ENCODE assay signal across 17 mouse cellular contexts in genomic region chr5:123093077-123093633, GRCm38 (mm10). TPM values are rescaled to one million over a fixed set of nuclear protein-coding genes. Genes with fewer than 3 reads are reported as not detected.
DNase-seq lines count a peak whose midpoint lies in the region; ATAC-seq lines count a peak whose summit lies in the region.
"Had no signal": no experiment of that assay in that cellular context is flagged by ENCODE, and none has a peak within 500 bp of the region (broad histone marks: within the 10 kb centered on the region; RNA-seq: fewer than 3 reads in every experiment).

No protein-coding gene starts in this region.

- H3K36me3 ChIP-seq in heart, embryonic 12.5 days, result peaks cover 10% of the 10 kb centered on the region; the same call in 1 of the 2 replicates
- no peaks in the 10 kb centered on the region for H3K36me3 ChIP-seq in midbrain, embryonic 14.5 days (ENCODE audit: control insufficient read depth, insufficient read depth, low read length)
- H3K36me3 ChIP-seq in midbrain, embryonic 11.5 days (ENCODE audit: control insufficient read depth, insufficient read depth, low read length), result no peaks in the 10 kb centered on the region
- 0 out of 2 replicates have a peak, but pooled peaks cover 2% of the 10 kb centered on the region for H3K36me3 ChIP-seq in liver, embryonic 11.5 days (ENCODE audit: control insufficient read depth, insufficient read depth, low read length)

- H3K27me3 ChIP-seq in heart, embryonic 12.5 days (replicated peaks), result no peaks in the 10 kb centered on the region
- no peaks in the 10 kb centered on the region for H3K27me3 ChIP-seq in midbrain, embryonic 14.5 days (ENCODE audit: control insufficient read depth, insufficient read depth, low read length)
- H3K27me3 ChIP-seq in midbrain, embryonic 11.5 days (ENCODE audit: control insufficient read depth, insufficient read depth, low read length), result no peaks in the 10 kb centered on the region
- no peaks in the 10 kb centered on the region for H3K27me3 ChIP-seq in liver, embryonic 11.5 days (replicated peaks; ENCODE audit: control insufficient read depth, insufficient read depth, low read length)
- H3K27me3 ChIP-seq: megakaryocyte, embryonic 14.5 days had no signal

- peaks cover 14% of the 10 kb centered on the region for H3K4me1 ChIP-seq in heart, embryonic 12.5 days (replicated peaks)
- H3K4me1 ChIP-seq in midbrain, embryonic 14.5 days (ENCODE audit: control insufficient read depth, insufficient read depth, low read length), result no peaks in the 10 kb centered on the region
- H3K4me1 ChIP-seq in midbrain, embryonic 11.5 days (ENCODE audit: control insufficient read depth, insufficient read depth, low read length), result no peaks in the 10 kb centered on the region
- H3K4me1 ChIP-seq in liver, embryonic 11.5 days (replicated peaks; ENCODE audit: control insufficient read depth, insufficient read depth, low read length), result peaks cover 42% of the 10 kb centered on the region

- H3K4me2 ChIP-seq in heart, embryonic 12.5 days, result no peak overlapping the region
- no peak overlapping the region for H3K4me2 ChIP-seq in midbrain, embryonic 14.5 days (ENCODE audit: low read length)
- H3K4me2 ChIP-seq in midbrain, embryonic 11.5 days, result no peak overlapping the region
- H3K4me2 ChIP-seq in liver, embryonic 11.5 days, result peak overlapping the region; percentile 59

- no peak overlapping the region for H3K4me3 ChIP-seq in heart, embryonic 12.5 days
- no peak overlapping the region for H3K4me3 ChIP-seq in midbrain, embryonic 14.5 days (replicated peaks; ENCODE audit: low read depth, low read length)
- H3K4me3 ChIP-seq in midbrain, embryonic 11.5 days (ENCODE audit: low read depth, low read length), result no peak overlapping the region
- H3K4me3 ChIP-seq in liver, embryonic 11.5 days (ENCODE audit: low read depth, low read length), result no peak overlapping the region
- H3K4me3 ChIP-seq: layer of hippocampus, adult 2 months had no signal

- 65% methylated on average over 14 of the region's 14 CpGs for WGBS in heart, embryonic 12.5 days
- WGBS in midbrain, embryonic 14.5 days, result 69% methylated on average over 14 of the region's 14 CpGs
- 83% methylated on average over 14 of the region's 14 CpGs for WGBS in midbrain, embryonic 11.5 days
- WGBS in liver, embryonic 11.5 days, result 60% methylated on average over 14 of the region's 14 CpGs

- no peaks in the 10 kb centered on the region for H3K9me3 ChIP-seq in heart, embryonic 12.5 days (replicated peaks)
- no peaks in the 10 kb centered on the region for H3K9me3 ChIP-seq in midbrain, embryonic 14.5 days (ENCODE audit: control insufficient read depth, low read length)
- no peaks in the 10 kb centered on the region for H3K9me3 ChIP-seq in midbrain, embryonic 11.5 days (ENCODE audit: control insufficient read depth, low read length)
- no peaks in the 10 kb centered on the region for H3K9me3 ChIP-seq in liver, embryonic 11.5 days (ENCODE audit: control insufficient read depth, low read length)

- ATAC-seq in heart, embryonic 12.5 days (ENCODE audit: insufficient number of reproducible peaks, low FRiP score), result 0 out of 2 replicates have a peak, but pooled peaks have one; percentile 63
- ATAC-seq in midbrain, embryonic 14.5 days (ENCODE audit: low FRiP score, low TSS enrichment), result no peak
- no peak for ATAC-seq in midbrain, embryonic 11.5 days (ENCODE audit: low FRiP score)
- peak; percentile 85 for ATAC-seq in liver, embryonic 11.5 days (replicated peaks; ENCODE audit: low FRiP score)

- no peak for DNase-seq in heart, adult 8-10 months (ENCODE audit: low spot score)
- DNase-seq in midbrain, embryonic 14.5 days, result no peak
- DNase-seq in midbrain, embryonic 11.5 days (ENCODE audit: low spot score, missing footprints), result no peak
- no peak for DNase-seq in liver, embryonic 11.5 days (ENCODE audit: low spot score)
- DNase-seq in spleen, postnatal 36 days (ENCODE audit: low spot score in 2 of 2), result peak; percentile 45 to 69
- DNase-seq in gastrocnemius, postnatal 4 days (ENCODE audit: low spot score in 2 of 2), result no peak
- DNase-seq in cerebellum, adult 9-11 months, result no peak
- DNase-seq: adrenal gland, postnatal 36 days; cerebellum, adult 18-20 months; lung, adult 18-20 months; thymus, postnatal 14 days had no signal

- H3K27ac ChIP-seq in heart, embryonic 12.5 days (ENCODE audit: poor library complexity, severe bottlenecking), result 0 out of 2 replicates have a peak overlapping the region, but pooled peaks have one; percentile 47
- H3K27ac ChIP-seq in midbrain, embryonic 14.5 days (replicated peaks; ENCODE audit: low read depth, low read length), result 0 out of 2 replicates have a peak overlapping the region, but pooled peaks have one; percentile 8
- no peak overlapping the region for H3K27ac ChIP-seq in midbrain, embryonic 11.5 days (ENCODE audit: low read depth, low read length)
- H3K27ac ChIP-seq in liver, embryonic 11.5 days (ENCODE audit: low read depth, low read length), result peak overlapping the region; percentile 96
- H3K27ac ChIP-seq: layer of hippocampus, adult 2 months had no signal

- H3K9ac ChIP-seq in heart, embryonic 12.5 days, result no peak overlapping the region
- H3K9ac ChIP-seq in midbrain, embryonic 14.5 days (replicated peaks; ENCODE audit: low read length), result no peak overlapping the region
- no peak overlapping the region for H3K9ac ChIP-seq in midbrain, embryonic 11.5 days (ENCODE audit: low read length)
- peak overlapping the region; percentile 20 for H3K9ac ChIP-seq in liver, embryonic 11.5 days (ENCODE audit: low read depth, low read length)

RNA-seq across cellular contexts. Expression of gene Tmem120b, which starts 24.9 kb away (rescaled TPM):
- polyA plus RNA-seq in heart, embryonic 12.5 days (2016; fragmentation: Nextera tagmentation; extraction: Ambion mirVana), result 12.9 and 13.0 TPM in 2 replicates
- total RNA-seq in heart, adult 8-10 months (2022), result 10 to 100 TPM in 1 of 4 experiments, 1 to 10 TPM in 3; 7.7 to 10.7 (median 8.4) TPM
- 12.7 and 13.1 TPM in 2 replicates for polyA plus RNA-seq in midbrain, embryonic 14.5 days (2014; fragmentation: Nextera tagmentation; extraction: Ambion mirVana)
- polyA plus RNA-seq in midbrain, embryonic 11.5 days (2014; fragmentation: Nextera tagmentation; extraction: Ambion mirVana), result 7.6 and 7.9 TPM in 2 replicates
- 24.3 and 24.8 TPM in 2 replicates for polyA plus RNA-seq in liver, embryonic 11.5 days (2014; fragmentation: Nextera tagmentation; extraction: Ambion mirVana)
- total RNA-seq in gastrocnemius, postnatal 4 days (2021), result 10 to 100 TPM; 24.0 to 25.9 TPM

RNA-seq across cellular contexts. Expression of gene Rhof, which starts 39.3 kb away (rescaled TPM):
- polyA plus RNA-seq in heart, embryonic 12.5 days (2016; fragmentation: Nextera tagmentation; extraction: Ambion mirVana), result 1.0 and 1.3 TPM in 2 replicates
- total RNA-seq in heart, adult 8-10 months (2022), result 1 to 10 TPM in 1 of 4 experiments, under 1 TPM in 3; 0.38 to 1.7 (median 0.68) TPM
- 7.1 and 8.9 TPM in 2 replicates for polyA plus RNA-seq in midbrain, embryonic 14.5 days (2014; fragmentation: Nextera tagmentation; extraction: Ambion mirVana)
- 1.6 TPM in 2 replicates for polyA plus RNA-seq in midbrain, embryonic 11.5 days (2014; fragmentation: Nextera tagmentation; extraction: Ambion mirVana)
- polyA plus RNA-seq in liver, embryonic 11.5 days (2014; fragmentation: Nextera tagmentation; extraction: Ambion mirVana), result 4.6 and 4.8 TPM in 2 replicates
- under 1 TPM; 0.91 to 0.93 TPM for total RNA-seq in gastrocnemius, postnatal 4 days (2021)

RNA-seq across cellular contexts. Expression of gene Morn3, which starts 46.3 kb away (rescaled TPM):
- polyA plus RNA-seq in heart, embryonic 12.5 days (2016; fragmentation: Nextera tagmentation; extraction: Ambion mirVana), result not detected in 2 replicates
- total RNA-seq in heart, adult 8-10 months (2022), result not detected
- not detected in 2 replicates for polyA plus RNA-seq in midbrain, embryonic 14.5 days (2014; fragmentation: Nextera tagmentation; extraction: Ambion mirVana)
- polyA plus RNA-seq in midbrain, embryonic 11.5 days (2014; fragmentation: Nextera tagmentation; extraction: Ambion mirVana), result not detected in 2 replicates
- polyA plus RNA-seq in liver, embryonic 11.5 days (2014; fragmentation: Nextera tagmentation; extraction: Ambion mirVana), result not detected in 2 replicates
- total RNA-seq in gastrocnemius, postnatal 4 days (2021), result not detected
- total RNA-seq: adrenal gland, postnatal 36 days; gastrocnemius, adult 8-10 months; layer of hippocampus, adult 2 months had no signal
- polyA plus RNA-seq: forebrain, embryonic 11.5 days; small intestine, adult 2 months had no signal

RNA-seq across cellular contexts. Expression of gene Setd1b, which starts 48.8 kb away (rescaled TPM):
- 7.4 and 8.1 TPM in 2 replicates for polyA plus RNA-seq in heart, embryonic 12.5 days (2016; fragmentation: Nextera tagmentation; extraction: Ambion mirVana)
- 10 to 100 TPM; 14.3 to 21.5 (median 18.2) TPM for total RNA-seq in heart, adult 8-10 months (2022)
- 14.2 and 15.0 TPM in 2 replicates for polyA plus RNA-seq in midbrain, embryonic 14.5 days (2014; fragmentation: Nextera tagmentation; extraction: Ambion mirVana)
- polyA plus RNA-seq in midbrain, embryonic 11.5 days (2014; fragmentation: Nextera tagmentation; extraction: Ambion mirVana), result 9.8 and 10.0 TPM in 2 replicates
- 7.9 and 9.6 TPM in 2 replicates for polyA plus RNA-seq in liver, embryonic 11.5 days (2014; fragmentation: Nextera tagmentation; extraction: Ambion mirVana)
- 10 to 100 TPM; 21.0 to 21.4 TPM for total RNA-seq in gastrocnemius, postnatal 4 days (2021)

Comparison
In these comparisons a context has a peak if more than half of its experiments do, and no peak if none do; other contexts are left out.
1. ATAC-seq: peak in heart, embryonic 12.5 days (single experiment) and liver, embryonic 11.5 days (single experiment); none in midbrain, embryonic 14.5 days (single experiment) and midbrain, embryonic 11.5 days (single experiment).
2. DNase-seq: peak in spleen, postnatal 36 days (2 of 2); none in heart, adult 8-10 months (single experiment), midbrain, embryonic 14.5 days (single experiment), midbrain, embryonic 11.5 days (single experiment), liver, embryonic 11.5 days (single experiment), gastrocnemius, postnatal 4 days (0 of 2) and cerebellum, adult 9-11 months (single experiment).